Mouse (Mus musculus): Measurements from ENCODE around the gene Fbxw17.

GRCm38 (mm10) chr13:50417389-50418183 is at the start of gene Fbxw17:
- peak; percentile 32 for TF ChIP-seq POLR2A (IDR thresholded peaks at IDR 0.05; ENCODE audit: insufficient read depth, low read length)
- TF ChIP-seq CTCF (IDR thresholded peaks at IDR 0.05; ENCODE audit: low read depth, low read length) = no peak
- no peak for TF ChIP-seq EP300 (IDR thresholded peaks at IDR 0.05; ENCODE audit: insufficient read depth, low read depth, low read length)
